Mouse (Mus musculus) MEL (cell line): ENCODE measurements around the gene Fam151a.

Source experiments
- CHD2 ChIP-seq: IDR thresholded peaks from 2 replicates; pipeline ENCODE4 v1.6.1; 2011; ENCODE audit warnings: low read length, improper control_type of control experiment
- CTCF ChIP-seq, 3 experiments: IDR thresholded peaks in 2 of 3; conservative IDR thresholded peaks in 1 of 3; 2 replicates each; pipeline ENCODE4 v1.5.1; 2011 to 2012; ENCODE audit warnings: low read length in 3 of 3, low read depth in 2 of 3, mild to moderate bottlenecking in 2 of 3, improper control_type of control experiment in 1 of 3, inconsistent platforms in 1 of 3, mixed read lengths in 1 of 3, moderate library complexity in 1 of 3; ENCODE audit not compliant: control insufficient read depth in 1 of 3, insufficient read depth in 1 of 3, poor library complexity in 1 of 3, severe bottlenecking in 1 of 3
- EP300 ChIP-seq, 2 experiments: IDR thresholded peaks; 2 replicates each; pipeline ENCODE4 v1.6.1; 2011; ENCODE audit warnings: improper control_type of control experiment in 2 of 2, low read length in 2 of 2, low read depth in 1 of 2, mild to moderate bottlenecking in 1 of 2
- GATA1 ChIP-seq: IDR thresholded peaks from 2 replicates; pipeline ENCODE4 v1.6.1; 2011; ENCODE audit warnings: low read depth, low read length, improper control_type of control experiment
- HCFC1 ChIP-seq: IDR thresholded peaks from 2 replicates; pipeline ENCODE4 v1.6.1; 2012; ENCODE audit warnings: low read depth, mild to moderate bottlenecking, inconsistent platforms, low read length, improper control_type of control experiment, moderate library complexity
- MAZ ChIP-seq: IDR thresholded peaks from 2 replicates; pipeline ENCODE4 v1.6.1; 2012; ENCODE audit warnings: low read depth, mild to moderate bottlenecking, inconsistent platforms, low read length, improper control_type of control experiment
- MEF2A ChIP-seq: IDR thresholded peaks from 2 replicates; pipeline ENCODE4 v1.6.1; 2014; ENCODE audit warnings: low read depth, mild to moderate bottlenecking, inconsistent platforms, low read length, improper control_type of control experiment; ENCODE audit not compliant: poor library complexity, insufficient replicate concordance, severe bottlenecking; ENCODE audit errors: extremely low read depth
- MXI1 ChIP-seq: IDR thresholded peaks from 2 replicates; pipeline ENCODE4 v1.6.1; 2011; ENCODE audit warnings: mild to moderate bottlenecking, low read depth, low read length, improper control_type of control experiment
- MYC ChIP-seq: IDR thresholded peaks from 2 replicates; pipeline ENCODE4 v1.6.1; 2011; ENCODE audit warnings: low read depth, mild to moderate bottlenecking, low read length, improper control_type of control experiment, moderate library complexity
- NRF1 ChIP-seq: IDR thresholded peaks from 2 replicates; pipeline ENCODE4 v1.6.1; 2014; ENCODE audit warnings: low read depth, mild to moderate bottlenecking, inconsistent platforms, low read length, improper control_type of control experiment, moderate library complexity; ENCODE audit not compliant: poor library complexity, insufficient read depth, severe bottlenecking
- POLR2A ChIP-seq, 2 experiments: IDR thresholded peaks; 2 replicates each; pipeline ENCODE4 v1.6.1; 2011 to 2012; ENCODE audit warnings: low read length in 2 of 2, mild to moderate bottlenecking in 2 of 2, control low read depth in 1 of 2, improper control_type of control experiment in 1 of 2, low read depth in 1 of 2, moderate library complexity in 1 of 2; ENCODE audit not compliant: control insufficient read depth in 1 of 2, insufficient read depth in 1 of 2, poor library complexity in 1 of 2
- RCOR1 ChIP-seq: IDR thresholded peaks from 2 replicates; pipeline ENCODE4 v1.6.1; 2012; ENCODE audit warnings: low read depth, mild to moderate bottlenecking, inconsistent platforms, low read length, improper control_type of control experiment
- SIN3A ChIP-seq: IDR thresholded peaks from 2 replicates; pipeline ENCODE4 v1.6.1; 2012; ENCODE audit warnings: low read length, improper control_type of control experiment, inconsistent platforms
- UBTF ChIP-seq: IDR thresholded peaks from 2 replicates; pipeline ENCODE4 v1.6.1; 2012; ENCODE audit warnings: low read depth, mild to moderate bottlenecking, inconsistent platforms, low read length, improper control_type of control experiment, moderate library complexity, borderline replicate concordance; ENCODE audit not compliant: insufficient read depth

GRCm38 (mm10) chr4:106705096-106705665 is 28.5 kb upstream of the Fam151a start:
- no peak for TF ChIP-seq POLR2A (IDR thresholded peaks at IDR 0.05; ENCODE audit: control insufficient read depth in 1 of 2, insufficient read depth in 1 of 2, low read depth in 1 of 2, low read length in 2 of 2, poor library complexity in 1 of 2)
- no peak for TF ChIP-seq RCOR1
- TF ChIP-seq MAZ: no peak
- TF ChIP-seq MEF2A: no peak
- TF ChIP-seq CTCF (IDR thresholded peaks at IDR 0.05 in 2 of 3, conservative IDR thresholded peaks at IDR 0.05 in 1 of 3; ENCODE audit: control insufficient read depth in 1 of 3, insufficient read depth in 1 of 3, low read depth in 2 of 3, low read length in 3 of 3, poor library complexity in 1 of 3, severe bottlenecking in 1 of 3): no peak
- no peak for TF ChIP-seq EP300 (IDR thresholded peaks at IDR 0.05; ENCODE audit: low read depth in 1 of 2, low read length in 2 of 2)
- no peak for TF ChIP-seq CHD2
- TF ChIP-seq MXI1: no peak
- no peak for TF ChIP-seq SIN3A
- TF ChIP-seq MYC: no peak
- no peak for TF ChIP-seq GATA1
- no peak for TF ChIP-seq UBTF
- TF ChIP-seq HCFC1: no peak
- TF ChIP-seq NRF1: no peak
